ENCODE assay signal across 27 mouse cellular contexts in the genomic region with DNA sequence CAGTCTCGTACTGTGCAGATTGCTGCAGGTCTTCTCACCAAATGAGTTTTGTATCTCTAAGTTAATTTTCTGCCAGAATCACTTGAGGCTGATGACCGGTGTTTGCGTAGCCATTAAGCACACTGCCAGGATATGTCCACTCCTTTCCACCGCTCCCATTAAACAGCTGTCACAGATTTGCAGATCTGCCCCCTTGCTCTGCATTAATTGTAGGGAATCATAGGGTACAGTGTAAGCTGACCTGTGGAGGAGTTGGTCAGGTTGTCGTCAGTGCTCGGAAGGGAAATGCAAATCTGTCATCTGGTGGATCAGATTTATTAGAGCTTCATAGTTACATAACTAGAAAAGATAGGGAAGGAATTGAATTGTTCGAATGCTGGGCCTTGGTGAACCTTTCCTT.
DNase-seq lines count a peak whose midpoint lies in the region; ATAC-seq and TF ChIP-seq lines count a peak whose summit lies in the region.
"Had no signal": no experiment of that assay in that cellular context is flagged by ENCODE, and none has a peak within 500 bp of the region (broad histone marks: within the 10 kb centered on the region; RNA-seq: fewer than 3 reads in every experiment).

No protein-coding gene starts in this region.

- WGBS in hindbrain, embryonic 14.5 days: 47% methylated on average over 7 of the region's 7 CpGs
- 54% methylated on average over 7 of the region's 7 CpGs for WGBS in hindbrain, postnatal 0 days
- WGBS in midbrain, embryonic 12.5 days: 75% methylated on average over 7 of the region's 7 CpGs
- WGBS in midbrain, embryonic 10.5 days: 87% methylated on average over 7 of the region's 7 CpGs

- H3K4me2 ChIP-seq in hindbrain, embryonic 14.5 days (replicated peaks): no peak overlapping the region
- no peak overlapping the region for H3K4me2 ChIP-seq in hindbrain, postnatal 0 days (ENCODE audit: low read depth, low read length)
- no peak overlapping the region for H3K4me2 ChIP-seq in midbrain, embryonic 12.5 days (replicated peaks)
- H3K4me2 ChIP-seq: embryonic facial prominence, embryonic 12.5 days; heart, embryonic 12.5 days; kidney, embryonic 15.5 days; limb, embryonic 13.5 days; liver, embryonic 13.5 days; midbrain, embryonic 15.5 days; neural tube, embryonic 12.5 days had no signal

- no peak overlapping the region for H3K9ac ChIP-seq in hindbrain, embryonic 14.5 days
- H3K9ac ChIP-seq in hindbrain, postnatal 0 days (replicated peaks; ENCODE audit: low read length): no peak overlapping the region
- H3K9ac ChIP-seq in midbrain, embryonic 12.5 days (replicated peaks): no peak overlapping the region
- H3K9ac ChIP-seq: embryonic facial prominence, embryonic 12.5 days; heart, embryonic 12.5 days; kidney, embryonic 15.5 days; limb, embryonic 13.5 days; liver, embryonic 13.5 days; midbrain, embryonic 15.5 days; neural tube, embryonic 12.5 days had no signal

- H3K4me3 ChIP-seq in hindbrain, embryonic 14.5 days (replicated peaks; ENCODE audit: low read length): no peak overlapping the region
- H3K4me3 ChIP-seq in hindbrain, postnatal 0 days (ENCODE audit: low read length): no peak overlapping the region
- H3K4me3 ChIP-seq in midbrain, embryonic 12.5 days: no peak overlapping the region
- no peak overlapping the region for H3K4me3 ChIP-seq in midbrain, embryonic 10.5 days
- H3K4me3 ChIP-seq: embryonic facial prominence, embryonic 12.5 days; heart, embryonic 12.5 days; kidney, embryonic 15.5 days; limb, embryonic 13.5 days; liver, embryonic 13.5 days; megakaryocyte, embryonic 14.5 days; midbrain, embryonic 15.5 days; neural tube, embryonic 12.5 days had no signal

- H3K9me3 ChIP-seq in hindbrain, embryonic 14.5 days (ENCODE audit: control insufficient read depth, low read length): no peaks in the 10 kb centered on the region
- H3K9me3 ChIP-seq in hindbrain, postnatal 0 days (ENCODE audit: low read length): no peaks in the 10 kb centered on the region
- H3K9me3 ChIP-seq in midbrain, embryonic 12.5 days: no peaks in the 10 kb centered on the region
- H3K9me3 ChIP-seq in midbrain, embryonic 10.5 days (replicated peaks): no peaks in the 10 kb centered on the region
- H3K9me3 ChIP-seq: embryonic facial prominence, embryonic 12.5 days; heart, embryonic 12.5 days; kidney, embryonic 15.5 days; limb, embryonic 13.5 days; liver, embryonic 13.5 days; megakaryocyte, embryonic 14.5 days; midbrain, embryonic 15.5 days; neural tube, embryonic 12.5 days had no signal

- no peak for TF ChIP-seq CTCF in hindbrain, postnatal 0 days (IDR thresholded peaks at IDR 0.05; ENCODE audit: low read depth)

- H3K27ac ChIP-seq in hindbrain, embryonic 14.5 days: 0 out of 2 replicates have a peak overlapping the region, but pooled peaks have one; percentile 3
- no peak overlapping the region for H3K27ac ChIP-seq in hindbrain, postnatal 0 days
- 0 out of 2 replicates have a peak overlapping the region, but pooled peaks have one; percentile 12 for H3K27ac ChIP-seq in midbrain, embryonic 12.5 days (replicated peaks)
- no peak overlapping the region for H3K27ac ChIP-seq in midbrain, embryonic 10.5 days (replicated peaks)
- H3K27ac ChIP-seq: embryonic facial prominence, embryonic 12.5 days; kidney, embryonic 15.5 days; limb, embryonic 13.5 days; liver, embryonic 13.5 days; neural tube, embryonic 12.5 days had no signal

- H3K27me3 ChIP-seq in hindbrain, embryonic 14.5 days (ENCODE audit: control insufficient read depth, insufficient read depth, low read length): no peaks in the 10 kb centered on the region
- H3K27me3 ChIP-seq in hindbrain, postnatal 0 days (ENCODE audit: insufficient read depth, low read length): no peaks in the 10 kb centered on the region
- no peaks in the 10 kb centered on the region for H3K27me3 ChIP-seq in midbrain, embryonic 12.5 days
- no peaks in the 10 kb centered on the region for H3K27me3 ChIP-seq in midbrain, embryonic 10.5 days (ENCODE audit: low read depth, poor library complexity, severe bottlenecking)
- H3K27me3 ChIP-seq: embryonic facial prominence, embryonic 12.5 days; heart, embryonic 12.5 days; kidney, embryonic 15.5 days; limb, embryonic 13.5 days; liver, embryonic 13.5 days; megakaryocyte, embryonic 14.5 days; midbrain, embryonic 15.5 days; neural tube, embryonic 12.5 days; Patski had no signal

- H3K36me3 ChIP-seq in hindbrain, embryonic 14.5 days (replicated peaks; ENCODE audit: control insufficient read depth, insufficient read depth): no peaks in the 10 kb centered on the region
- no peaks in the 10 kb centered on the region for H3K36me3 ChIP-seq in hindbrain, postnatal 0 days (ENCODE audit: insufficient read depth, low read length)
- no peaks in the 10 kb centered on the region for H3K36me3 ChIP-seq in midbrain, embryonic 12.5 days
- peaks cover 6% of the 10 kb centered on the region for H3K36me3 ChIP-seq in midbrain, embryonic 10.5 days
- H3K36me3 ChIP-seq: embryonic facial prominence, embryonic 12.5 days; kidney, embryonic 15.5 days; midbrain, embryonic 15.5 days; neural tube, embryonic 12.5 days had no signal

- DNase-seq in cerebellum, adult 8-10 months: peak; percentile 11
- DNase-seq in cerebellum, adult 9-10 months: no peak
- no peak for DNase-seq in hindbrain, embryonic 14.5 days (ENCODE audit: low spot score)
- no peak for DNase-seq in hindbrain, postnatal 0 days (ENCODE audit: low spot score)
- no peak for DNase-seq in midbrain, embryonic 10.5 days (ENCODE audit: low spot score)
- peak; percentile 34 for DNase-seq in skeletal muscle tissue, adult 2 months (ENCODE audit: low read depth, low spot score)
- DNase-seq: adrenal gland, postnatal 14 days; cerebellum, adult 2 months; embryo, embryonic 11 days; gastrocnemius, postnatal 25 days; heart, adult 18-20 months; heart, postnatal 4 days; kidney, postnatal 25 days; liver, embryonic 13.5 days; lung, adult 18-20 months; lung, postnatal 4 days had no signal

- ATAC-seq in hindbrain, embryonic 14.5 days (ENCODE audit: low FRiP score): no peak
- ATAC-seq in hindbrain, postnatal 0 days: no peak
- no peak for ATAC-seq in midbrain, embryonic 12.5 days (ENCODE audit: low FRiP score, low read depth)
- ATAC-seq: intestine, postnatal 0 days; lung, postnatal 0 days; midbrain, embryonic 15.5 days; Patski had no signal

- peaks cover 26% of the 10 kb centered on the region for H3K4me1 ChIP-seq in hindbrain, embryonic 14.5 days (replicated peaks; ENCODE audit: control insufficient read depth, insufficient read depth, low read length)
- H3K4me1 ChIP-seq in hindbrain, postnatal 0 days (ENCODE audit: insufficient read depth, low read length): peaks cover 4% of the 10 kb centered on the region; the same call in 1 of the 2 replicates
- H3K4me1 ChIP-seq in midbrain, embryonic 12.5 days: peaks cover 15% of the 10 kb centered on the region
- H3K4me1 ChIP-seq in midbrain, embryonic 10.5 days: peaks cover 32% of the 10 kb centered on the region
- H3K4me1 ChIP-seq: limb, embryonic 13.5 days had no signal

Comparison
In these comparisons a context has a peak if more than half of its experiments do, and no peak if none do; other contexts are left out.
1. DNase-seq: peak in cerebellum, adult 8-10 months (single experiment) and skeletal muscle tissue, adult 2 months (single experiment); none in cerebellum, adult 9-10 months (single experiment), hindbrain, embryonic 14.5 days (single experiment), hindbrain, postnatal 0 days (single experiment) and midbrain, embryonic 10.5 days (single experiment).
2. H3K27ac ChIP-seq: peak in hindbrain, embryonic 14.5 days (single experiment) and midbrain, embryonic 12.5 days (single experiment); none in hindbrain, postnatal 0 days (single experiment) and midbrain, embryonic 10.5 days (single experiment).